Mouse (Mus musculus): ENCODE measurements around the gene Phactr2. TPM values are rescaled to one million over a fixed set of nuclear protein-coding genes. Genes with fewer than 3 reads are reported as not detected.

The Phactr2 gene
- total and polyA plus RNA-seq, 3 experiments, result 0.33 TPM; not detected in 2

DNA sequence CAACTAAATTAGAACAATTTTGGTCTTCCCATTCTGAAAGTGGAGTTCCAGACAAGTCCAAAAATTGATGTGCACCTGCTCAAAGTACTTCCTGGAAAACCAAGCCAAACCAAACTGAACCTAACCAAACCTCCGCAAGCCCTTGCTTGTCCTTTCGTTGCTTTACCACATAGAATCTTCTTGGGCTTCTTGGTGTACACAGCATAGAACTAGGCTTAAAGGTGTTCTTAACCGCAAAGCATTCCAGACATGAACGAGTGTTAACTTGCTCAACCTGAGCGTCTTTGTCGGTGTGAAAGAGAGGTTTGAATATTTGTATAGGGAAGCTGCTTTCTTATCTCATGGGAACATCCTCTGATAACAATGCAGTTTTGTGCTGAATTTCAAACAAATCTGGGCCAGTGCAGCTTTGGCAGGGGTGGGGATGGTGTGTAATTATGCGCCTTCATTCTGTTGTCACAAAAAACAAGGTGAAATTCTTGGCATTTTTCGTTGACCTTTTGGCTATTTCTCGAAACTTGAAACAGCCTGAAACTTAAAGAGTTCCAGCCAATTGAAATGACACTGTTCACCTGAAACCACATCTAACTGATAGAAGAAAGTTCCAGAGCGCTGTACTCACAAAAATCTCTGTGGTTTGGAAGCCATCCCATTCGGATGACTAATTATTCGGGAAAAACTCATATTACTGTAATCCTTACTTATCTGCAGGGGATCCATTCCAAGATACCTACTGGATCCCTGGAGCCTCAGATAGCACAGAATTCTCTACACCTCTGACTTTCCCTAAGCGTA, 104.4 kb downstream of the Phactr2 start:
- no peak for TF ChIP-seq TAL1 (conservative IDR thresholded peaks at IDR 0.05; ENCODE audit: low read depth, low read length)
- no peak for TF ChIP-seq GATA2 (IDR thresholded peaks at IDR 0.05; ENCODE audit: borderline replicate concordance, low read depth, low read length)
- TF ChIP-seq GATA1 (IDR thresholded peaks at IDR 0.05; ENCODE audit: borderline replicate concordance, low read length), result no peak
- no peak for TF ChIP-seq POLR2AphosphoS5 (IDR thresholded peaks at IDR 0.05; ENCODE audit: insufficient replicate concordance, low read depth, low read length)
- no peak for TF ChIP-seq CTCF (IDR thresholded peaks at IDR 0.05; ENCODE audit: low read depth, low read length)
- no peak for DNase-seq (ENCODE audit: low spot score)
- no peak for ATAC-seq (ENCODE audit: extremely low read depth, insufficient number of reproducible peaks, low FRiP score, poor library complexity, severe bottlenecking)
- no peaks in the 10 kb centered on the region for H3K9me3 ChIP-seq (replicated peaks)
- no peaks in the 10 kb centered on the region for H3K4me1 ChIP-seq (ENCODE audit: insufficient read depth, low read depth, low read length)
- no peak overlapping the region for H3K4me3 ChIP-seq (ENCODE audit: low read depth, low read length)
- H3K27me3 ChIP-seq (ENCODE audit: insufficient read depth, low read length), result peaks cover 5% of the 10 kb centered on the region
- no peaks in the 10 kb centered on the region for H3K36me3 ChIP-seq (replicated peaks)

DNA sequence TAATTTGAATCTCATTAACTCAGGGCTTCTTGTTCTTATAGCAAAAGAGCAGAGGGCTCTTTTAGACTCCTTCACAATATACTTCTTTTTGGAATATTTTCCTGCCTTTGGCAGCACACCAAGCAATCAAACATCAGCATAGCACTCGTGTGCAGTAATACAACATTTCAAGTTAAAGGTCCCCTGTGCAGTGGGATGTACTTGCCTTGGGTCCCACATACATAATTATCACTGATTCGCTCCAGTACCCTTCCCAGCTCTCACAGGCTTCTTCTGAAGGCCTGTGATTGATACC, 110.0 kb downstream of the Phactr2 start:
- no peak for TF ChIP-seq GATA2 (IDR thresholded peaks at IDR 0.05; ENCODE audit: borderline replicate concordance, low read depth, low read length)
- no peak for TF ChIP-seq CTCF (IDR thresholded peaks at IDR 0.05; ENCODE audit: low read depth, low read length)
- TF ChIP-seq POLR2AphosphoS5 (IDR thresholded peaks at IDR 0.05; ENCODE audit: insufficient replicate concordance, low read depth, low read length), result no peak
- no peak for TF ChIP-seq TAL1 (conservative IDR thresholded peaks at IDR 0.05; ENCODE audit: low read depth, low read length)
- TF ChIP-seq GATA1 (IDR thresholded peaks at IDR 0.05; ENCODE audit: borderline replicate concordance, low read length), result no peak
- H3K4me1 ChIP-seq (ENCODE audit: insufficient read depth, low read depth, low read length), result no peaks in the 10 kb centered on the region
- H3K9me3 ChIP-seq (replicated peaks), result no peaks in the 10 kb centered on the region
- ATAC-seq (ENCODE audit: extremely low read depth, insufficient number of reproducible peaks, low FRiP score, poor library complexity, severe bottlenecking) (no peak), DNase-seq (ENCODE audit: low spot score) (no peak)
- H3K36me3 ChIP-seq (replicated peaks), result no peaks in the 10 kb centered on the region
- no peaks in the 10 kb centered on the region for H3K27me3 ChIP-seq (ENCODE audit: insufficient read depth, low read length)
- no peak overlapping the region for H3K4me3 ChIP-seq (ENCODE audit: low read depth, low read length)

DNA sequence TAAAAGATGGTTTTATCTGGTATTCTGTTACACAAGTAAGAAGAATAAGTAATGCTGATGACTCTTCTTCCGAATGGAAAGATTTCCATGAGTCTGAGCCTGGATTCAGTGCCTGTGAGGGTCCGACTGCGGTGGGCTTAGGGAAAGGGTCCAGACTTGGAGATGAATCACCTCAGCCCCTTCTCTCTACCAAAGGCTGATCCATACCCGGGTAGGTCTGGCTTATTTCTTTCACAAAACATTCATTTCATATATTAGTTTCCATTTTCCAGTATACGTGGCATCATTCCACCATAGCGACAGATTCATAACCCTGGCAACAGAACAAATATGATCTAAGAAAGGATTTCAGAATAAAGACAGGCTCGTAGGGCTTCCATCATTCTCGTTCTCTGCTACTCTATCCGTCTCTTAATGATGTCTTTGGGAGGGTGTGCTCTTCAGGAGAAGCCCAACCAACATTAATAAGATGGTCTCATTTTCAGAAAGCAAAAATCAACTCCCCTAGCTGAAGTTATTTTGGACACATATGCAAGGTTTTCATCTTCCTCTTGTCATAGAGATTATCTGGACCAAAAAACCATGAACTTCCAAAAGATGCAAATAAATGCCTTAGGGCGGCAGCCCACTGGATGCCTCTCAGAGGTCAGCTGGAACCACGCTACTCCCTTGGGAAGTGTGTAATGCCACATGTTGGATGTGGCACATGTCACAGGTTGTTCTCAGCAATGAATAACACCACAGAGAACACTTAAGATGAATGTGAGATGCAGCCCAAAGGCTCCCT, 110.5 kb downstream of the Phactr2 start:
- ATAC-seq (ENCODE audit: extremely low read depth, insufficient number of reproducible peaks, low FRiP score, poor library complexity, severe bottlenecking) (no peak), DNase-seq (ENCODE audit: low spot score) (no peak)
- TF ChIP-seq GATA2 (IDR thresholded peaks at IDR 0.05; ENCODE audit: borderline replicate concordance, low read depth, low read length), result no peak
- TF ChIP-seq CTCF (IDR thresholded peaks at IDR 0.05; ENCODE audit: low read depth, low read length), result no peak
- no peak for TF ChIP-seq TAL1 (conservative IDR thresholded peaks at IDR 0.05; ENCODE audit: low read depth, low read length)
- TF ChIP-seq GATA1 (IDR thresholded peaks at IDR 0.05; ENCODE audit: borderline replicate concordance, low read length), result no peak
- no peak for TF ChIP-seq POLR2AphosphoS5 (IDR thresholded peaks at IDR 0.05; ENCODE audit: insufficient replicate concordance, low read depth, low read length)

DNA sequence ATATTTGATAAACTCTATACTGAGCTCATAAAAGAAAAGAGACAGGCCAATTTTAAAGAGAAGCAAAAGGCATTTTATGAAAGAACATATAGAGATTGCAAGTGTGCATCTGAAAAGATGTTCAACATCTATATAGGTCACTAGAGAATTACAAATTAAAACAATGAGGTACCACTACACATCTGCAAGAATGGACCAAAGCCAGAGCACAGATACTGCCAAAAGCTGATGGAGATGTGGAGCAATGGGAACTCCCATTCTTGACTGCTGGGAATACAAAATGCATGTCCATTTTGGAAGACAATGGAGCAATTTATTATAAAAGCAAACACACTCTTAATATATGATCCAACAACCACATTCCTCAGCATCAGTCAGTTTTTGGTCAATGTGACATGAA, 113.3 kb downstream of the Phactr2 start:
- ATAC-seq (ENCODE audit: extremely low read depth, insufficient number of reproducible peaks, low FRiP score, poor library complexity, severe bottlenecking) (no peak), DNase-seq (ENCODE audit: low spot score) (no peak)
- Histone ChIP-seq H3K4me3 (ENCODE audit: low read depth, low read length) (no peak overlapping the region), H3K4me1 (ENCODE audit: insufficient read depth, low read depth, low read length) (no peaks in the 10 kb centered on the region), H3K9me3 (replicated peaks) (no peaks in the 10 kb centered on the region), H3K27me3 (ENCODE audit: insufficient read depth, low read length) (0 out of 2 replicates have a peak, but pooled peaks cover 2% of the 10 kb centered on the region), H3K36me3 (replicated peaks) (no peaks in the 10 kb centered on the region)
- TF ChIP-seq POLR2AphosphoS5 (IDR thresholded peaks at IDR 0.05; ENCODE audit: insufficient replicate concordance, low read depth, low read length) (no peak), TAL1 (conservative IDR thresholded peaks at IDR 0.05; ENCODE audit: low read depth, low read length) (no peak), GATA2 (IDR thresholded peaks at IDR 0.05; ENCODE audit: borderline replicate concordance, low read depth, low read length) (no peak), GATA1 (IDR thresholded peaks at IDR 0.05; ENCODE audit: borderline replicate concordance, low read length) (no peak), CTCF (IDR thresholded peaks at IDR 0.05; ENCODE audit: low read depth, low read length) (no peak)

More for the DNA sequence above, 110.5 kb downstream of the Phactr2 start:
- Histone ChIP-seq H3K27me3 (ENCODE audit: insufficient read depth, low read length) (no peaks in the 10 kb centered on the region), H3K4me3 (ENCODE audit: low read depth, low read length) (no peak overlapping the region), H3K36me3 (replicated peaks) (no peaks in the 10 kb centered on the region), H3K4me1 (ENCODE audit: insufficient read depth, low read depth, low read length) (no peaks in the 10 kb centered on the region), H3K9me3 (replicated peaks) (no peaks in the 10 kb centered on the region)

DNA sequence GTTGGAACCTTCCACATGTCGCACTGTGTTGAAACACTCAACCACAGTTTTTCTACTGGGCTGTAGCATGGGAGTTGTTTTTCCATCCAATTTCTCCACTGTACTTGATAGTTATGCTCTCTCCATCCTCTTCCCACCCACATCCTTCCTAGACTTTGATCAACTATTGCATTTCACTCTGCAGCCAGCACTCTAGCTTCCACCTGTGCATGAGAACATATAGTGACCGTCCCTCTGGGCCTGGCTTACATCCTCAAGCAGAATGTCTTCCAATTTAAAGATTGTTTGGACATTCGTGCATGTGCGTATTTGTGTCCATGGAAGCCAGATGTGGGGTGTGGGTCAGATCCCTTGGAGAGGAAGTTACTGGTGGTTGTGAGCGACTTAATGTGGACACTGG, 114.4 kb downstream of the Phactr2 start:
- ATAC-seq (ENCODE audit: extremely low read depth, insufficient number of reproducible peaks, low FRiP score, poor library complexity, severe bottlenecking) (no peak), DNase-seq (ENCODE audit: low spot score) (no peak)
- Histone ChIP-seq H3K4me1 (ENCODE audit: insufficient read depth, low read depth, low read length) (no peaks in the 10 kb centered on the region), H3K9me3 (replicated peaks) (no peaks in the 10 kb centered on the region), H3K4me3 (ENCODE audit: low read depth, low read length) (no peak overlapping the region), H3K36me3 (replicated peaks) (no peaks in the 10 kb centered on the region), H3K27me3 (ENCODE audit: insufficient read depth, low read length) (0 out of 2 replicates have a peak, but pooled peaks cover 2% of the 10 kb centered on the region)
- TF ChIP-seq POLR2AphosphoS5 (IDR thresholded peaks at IDR 0.05; ENCODE audit: insufficient replicate concordance, low read depth, low read length), result no peak
- no peak for TF ChIP-seq GATA1 (IDR thresholded peaks at IDR 0.05; ENCODE audit: borderline replicate concordance, low read length)
- TF ChIP-seq GATA2 (IDR thresholded peaks at IDR 0.05; ENCODE audit: borderline replicate concordance, low read depth, low read length), result no peak
- no peak for TF ChIP-seq TAL1 (conservative IDR thresholded peaks at IDR 0.05; ENCODE audit: low read depth, low read length)
- no peak for TF ChIP-seq CTCF (IDR thresholded peaks at IDR 0.05; ENCODE audit: low read depth, low read length)

DNA sequence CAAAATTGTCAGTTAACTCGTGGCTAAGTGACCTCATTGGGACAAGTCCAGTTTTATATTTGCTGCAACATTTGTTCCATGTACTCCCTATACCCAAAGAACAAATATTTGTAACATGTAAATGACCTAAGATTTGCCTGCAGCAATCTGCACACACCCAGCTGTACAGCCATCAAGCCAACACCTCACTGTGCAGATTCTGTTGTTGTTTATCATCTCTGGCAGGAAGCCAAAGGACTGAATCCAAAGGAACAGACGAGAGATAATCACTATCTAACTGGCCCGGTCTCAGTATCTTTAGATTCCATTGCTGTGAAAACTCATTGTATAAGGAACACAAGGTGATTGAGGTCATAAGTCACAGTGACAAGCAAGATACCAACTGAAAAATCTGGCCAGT, 115.5 kb downstream of the Phactr2 start:
- H3K4me1 ChIP-seq (ENCODE audit: insufficient read depth, low read depth, low read length), result no peaks in the 10 kb centered on the region
- TF ChIP-seq TAL1 (conservative IDR thresholded peaks at IDR 0.05; ENCODE audit: low read depth, low read length), result no peak
- TF ChIP-seq GATA1 (IDR thresholded peaks at IDR 0.05; ENCODE audit: borderline replicate concordance, low read length), result no peak
- TF ChIP-seq GATA2 (IDR thresholded peaks at IDR 0.05; ENCODE audit: borderline replicate concordance, low read depth, low read length), result no peak
- TF ChIP-seq POLR2AphosphoS5 (IDR thresholded peaks at IDR 0.05; ENCODE audit: insufficient replicate concordance, low read depth, low read length), result no peak
- TF ChIP-seq CTCF (IDR thresholded peaks at IDR 0.05; ENCODE audit: low read depth, low read length), result no peak
- no peak for DNase-seq (ENCODE audit: low spot score)
- H3K4me3 ChIP-seq (ENCODE audit: low read depth, low read length), result no peak overlapping the region
- no peaks in the 10 kb centered on the region for H3K9me3 ChIP-seq (replicated peaks)
- 0 out of 2 replicates have a peak, but pooled peaks cover 2% of the 10 kb centered on the region for H3K27me3 ChIP-seq (ENCODE audit: insufficient read depth, low read length)
- H3K36me3 ChIP-seq (replicated peaks), result no peaks in the 10 kb centered on the region
- ATAC-seq (ENCODE audit: extremely low read depth, insufficient number of reproducible peaks, low FRiP score, poor library complexity, severe bottlenecking), result no peak
